Mouse (Mus musculus) embryonic facial prominence, embryonic 10.5 days (tissue): ENCODE data around the gene Map7. TPM values are rescaled to one million over a fixed set of nuclear protein-coding genes. Genes with fewer than 3 reads are reported as not detected.

Source experiments
- DNase-seq: peaks from one replicate; pipeline ENCODE4 v3.0.0-alpha.2; 2017; ENCODE audit warnings: low spot score
- H3K27ac ChIP-seq: fragments of 300-500 bp; sonication (generic); replicated peaks from 2 replicates; pipeline ENCODE4 v1.5.1; 2016; ENCODE audit warnings: mild to moderate bottlenecking
- H3K27me3 ChIP-seq: fragments of 300-500 bp; sonication (generic); replicated peaks from 2 replicates; pipeline ENCODE4 v1.6.1; 2016; ENCODE audit warnings: low read depth, mild to moderate bottlenecking; ENCODE audit not compliant: poor library complexity, severe bottlenecking
- H3K36me3 ChIP-seq: fragments of 300-500 bp; sonication (generic); replicated peaks from 2 replicates; pipeline ENCODE4 v1.6.1; 2016; ENCODE audit warnings: mild to moderate bottlenecking, moderate library complexity
- H3K4me1 ChIP-seq: fragments of 300-500 bp; sonication (generic); 2 replicates; pipeline ENCODE4 v1.6.1; 2016
- H3K4me3 ChIP-seq: fragments of 300-500 bp; sonication (generic); 2 replicates; pipeline ENCODE4 v1.5.1; 2016; ENCODE audit warnings: mild to moderate bottlenecking, moderate library complexity
- H3K9me3 ChIP-seq: fragments of 300-500 bp; sonication (generic); 2 replicates; pipeline ENCODE4 v1.6.1; 2016; ENCODE audit warnings: mild to moderate bottlenecking
- WGBS: fragments of 180-500 bp; shearing (Covaris S2); methylation state at CpG from one replicate; pipeline ENCODE4 v1.1.7; 2016; 5-methylcytosine and 5-hydroxymethylcytosine counted together
- polyA plus RNA-seq: library from polyadenylated mRNA; unstranded; fragments of >200 nt; fragmentation: Nextera tagmentation; extraction: Ambion mirVana; gene quantifications from 2 replicates; pipeline ENCODE4 v1.2.1, GENCODE M21; 2016

Map7 gene
- polyA plus RNA-seq, 1 experiment from 2014 or later, result 6.6 TPM

DNA sequence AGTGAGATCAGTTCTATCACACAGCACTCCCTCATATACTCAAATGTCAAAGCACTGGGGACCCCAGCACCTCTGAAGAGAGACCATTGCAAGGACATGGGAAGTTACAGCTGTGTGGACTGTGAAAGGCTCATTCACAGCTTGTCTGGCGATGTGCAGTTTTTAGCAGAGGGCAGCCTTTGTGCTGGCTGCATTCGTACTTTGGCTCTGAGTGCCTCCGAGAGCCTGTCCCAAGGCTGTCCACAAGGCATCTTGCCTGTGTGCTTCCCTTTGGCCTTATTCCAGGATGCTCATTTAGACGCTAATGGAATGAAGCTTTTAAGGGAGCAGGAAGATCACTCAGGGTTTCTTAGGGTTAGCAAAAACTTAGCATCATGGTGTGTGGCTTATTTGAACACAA is 78.5 kb downstream of the Map7 start:
- Histone ChIP-seq H3K27ac (no peak overlapping the region), H3K4me3 (no peak overlapping the region), H3K27me3 (no peaks in the 10 kb centered on the region), H3K9me3 (no peaks in the 10 kb centered on the region), H3K36me3 (no peaks in the 10 kb centered on the region), H3K4me1 (no peaks in the 10 kb centered on the region)
- no peak for DNase-seq
- WGBS, result 66% methylated on average over 4 of the region's 4 CpGs

DNA sequence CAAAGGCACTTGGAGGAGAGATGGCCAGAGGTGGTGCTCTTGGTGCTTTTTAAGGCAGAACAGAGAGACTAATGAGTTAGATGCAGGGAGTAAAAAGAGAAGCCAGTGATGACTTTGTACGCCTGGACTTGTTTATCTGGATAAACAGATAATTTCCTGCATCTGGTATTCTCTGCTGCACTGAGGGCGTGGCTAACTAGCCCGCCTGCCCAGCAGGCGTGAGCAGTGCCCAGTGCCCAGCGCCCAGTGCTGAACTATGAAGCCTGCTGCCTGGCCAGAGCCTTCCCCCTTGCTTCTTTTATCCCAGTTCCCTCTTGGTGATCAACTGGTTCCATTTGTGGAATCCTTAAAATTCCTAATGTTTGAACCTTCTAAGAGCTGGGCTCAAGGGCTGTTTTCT is 81.8 kb downstream of the Map7 start:
- Histone ChIP-seq H3K27ac (no peak overlapping the region), H3K4me3 (no peak overlapping the region), H3K27me3 (no peaks in the 10 kb centered on the region), H3K4me1 (peaks cover 5% of the 10 kb centered on the region; the same call in 1 of the 2 replicates), H3K9me3 (no peaks in the 10 kb centered on the region), H3K36me3 (no peaks in the 10 kb centered on the region)
- no peak for DNase-seq
- 79% methylated on average over 5 of the region's 5 CpGs for WGBS

DNA sequence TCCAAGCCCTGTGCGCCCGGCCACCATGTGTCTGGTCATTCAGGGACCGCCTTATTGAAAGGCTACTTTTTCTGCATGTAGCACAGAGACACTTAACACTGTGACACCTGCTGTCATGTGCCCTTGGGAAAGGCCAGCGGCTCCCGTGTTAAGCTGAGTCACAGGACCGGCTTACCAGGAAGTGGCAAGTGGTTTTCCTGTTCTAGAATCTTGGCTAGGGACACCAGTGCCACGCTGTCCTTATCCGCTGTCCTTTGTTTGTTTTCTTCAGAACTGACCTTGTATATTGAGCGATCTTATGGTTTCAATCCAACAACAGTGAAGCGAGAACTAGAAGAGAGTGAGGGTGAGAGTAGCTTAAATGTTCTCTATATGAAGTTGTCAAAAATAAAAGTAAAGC is 85.2 kb downstream of the Map7 start:
- Histone ChIP-seq H3K4me1 (peaks cover 5% of the 10 kb centered on the region; the same call in 1 of the 2 replicates), H3K27ac (no peak overlapping the region), H3K4me3 (no peak overlapping the region), H3K36me3 (no peaks in the 10 kb centered on the region), H3K9me3 (no peaks in the 10 kb centered on the region), H3K27me3 (no peaks in the 10 kb centered on the region)
- DNase-seq, result no peak
- 93% methylated on average over 10 of the region's 10 CpGs for WGBS

DNA sequence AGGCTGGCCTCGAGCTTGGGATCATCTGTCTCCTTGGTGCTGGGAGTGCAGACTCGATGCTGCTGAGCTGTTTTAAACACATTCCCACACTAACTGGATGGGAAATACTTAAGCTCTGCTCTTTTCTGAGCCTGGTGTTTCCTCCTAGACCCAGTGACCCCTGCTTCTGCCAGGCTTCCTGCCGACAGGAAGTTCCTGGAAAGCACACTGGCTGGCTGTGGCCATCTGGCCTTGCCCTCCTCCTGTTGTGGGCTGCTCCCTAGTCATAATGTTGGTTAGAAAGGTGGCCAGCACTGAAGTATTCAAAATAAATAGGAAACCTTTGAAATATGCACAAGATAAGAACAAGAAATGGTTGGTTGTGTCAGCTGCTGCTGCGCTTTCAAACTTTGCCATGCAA is 86.2 kb downstream of the Map7 start:
- H3K36me3 ChIP-seq, result no peaks in the 10 kb centered on the region
- 60% methylated on average over 4 of the region's 4 CpGs for WGBS
- H3K4me1 ChIP-seq, result peaks cover 5% of the 10 kb centered on the region; the same call in 1 of the 2 replicates
- peak; percentile 23 for DNase-seq
- H3K27ac ChIP-seq, result no peak overlapping the region
- no peaks in the 10 kb centered on the region for H3K9me3 ChIP-seq
- H3K4me3 ChIP-seq, result no peak overlapping the region
- no peaks in the 10 kb centered on the region for H3K27me3 ChIP-seq

DNA sequence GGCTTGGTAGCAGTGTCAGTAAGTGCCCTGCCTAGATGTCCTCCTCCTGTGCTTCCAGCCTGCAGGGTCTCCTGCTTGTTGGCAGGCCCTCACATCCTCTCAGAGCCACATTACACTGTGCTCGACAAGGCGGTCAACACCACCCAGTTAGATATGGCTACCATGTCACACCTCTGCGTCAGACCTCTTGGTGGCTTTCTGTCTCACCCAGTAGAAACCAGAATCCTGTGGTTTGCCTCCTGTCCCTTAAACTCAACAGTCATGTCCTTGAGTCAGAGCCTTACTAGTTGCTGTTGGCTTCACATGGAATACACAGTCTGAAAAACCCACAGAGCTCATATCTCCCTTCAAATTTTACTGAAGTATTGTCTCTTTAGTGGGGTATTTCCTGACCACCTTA is 87.4 kb downstream of the Map7 start:
- no peaks in the 10 kb centered on the region for H3K27me3 ChIP-seq
- 92% methylated on average over 3 of the region's 3 CpGs for WGBS
- peaks cover 5% of the 10 kb centered on the region; the same call in 1 of the 2 replicates for H3K4me1 ChIP-seq
- H3K36me3 ChIP-seq, result no peaks in the 10 kb centered on the region
- H3K27ac ChIP-seq, result no peak overlapping the region
- H3K4me3 ChIP-seq, result no peak overlapping the region
- no peak for DNase-seq
- H3K9me3 ChIP-seq, result no peaks in the 10 kb centered on the region

DNA sequence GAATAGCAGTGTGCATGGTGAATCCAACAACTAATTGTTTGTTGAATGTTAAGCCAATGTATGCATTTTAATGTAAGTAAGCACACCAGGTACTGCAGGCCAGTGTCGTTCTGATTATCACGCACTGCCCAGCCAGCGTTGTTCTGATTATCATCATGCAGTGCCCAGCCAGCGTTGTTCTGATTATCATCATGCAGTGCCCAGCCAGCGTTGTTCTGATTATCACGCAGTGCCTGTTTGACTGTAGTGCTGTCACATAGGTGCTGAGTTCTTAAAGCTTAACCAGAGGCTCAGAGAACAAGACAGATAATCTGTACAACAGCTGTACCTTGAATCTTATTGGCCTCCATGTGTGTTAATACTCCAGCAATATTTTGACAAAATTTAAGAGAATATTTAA is 88.0 kb downstream of the Map7 start:
- no peak for DNase-seq
- no peaks in the 10 kb centered on the region for H3K27me3 ChIP-seq
- H3K4me1 ChIP-seq, result peaks cover 5% of the 10 kb centered on the region; the same call in 1 of the 2 replicates
- WGBS, result 93% methylated on average over 6 of the region's 6 CpGs
- no peak overlapping the region for H3K27ac ChIP-seq
- H3K36me3 ChIP-seq, result no peaks in the 10 kb centered on the region
- H3K4me3 ChIP-seq, result no peak overlapping the region
- no peaks in the 10 kb centered on the region for H3K9me3 ChIP-seq

DNA sequence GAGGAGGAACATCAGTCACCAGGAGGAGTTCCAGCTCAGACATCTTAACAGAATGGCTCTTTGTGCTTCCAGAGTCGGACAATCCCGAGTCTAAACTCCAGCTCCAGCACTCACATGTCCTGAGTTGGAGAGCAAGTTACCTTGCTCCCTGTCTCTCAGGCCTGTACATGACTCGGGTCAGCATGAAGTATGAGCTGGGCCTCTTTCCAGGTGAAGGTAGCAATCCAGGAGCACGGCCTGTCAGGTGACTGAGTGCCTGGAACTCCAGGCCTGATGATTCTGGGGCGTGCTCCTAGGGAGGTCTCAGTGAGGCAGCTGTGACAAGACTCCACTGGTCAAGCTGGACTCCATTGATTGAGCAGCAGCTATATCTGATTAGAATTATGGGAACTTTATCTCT is 90.0 kb downstream of the Map7 start:
- H3K9me3 ChIP-seq, result no peaks in the 10 kb centered on the region
- H3K27me3 ChIP-seq, result no peaks in the 10 kb centered on the region
- 81% methylated on average over 5 of the region's 5 CpGs for whole genome bisulfite sequencing
- H3K27ac ChIP-seq, result no peak overlapping the region; the same call in 1 of the 2 replicates
- H3K36me3 ChIP-seq, result no peaks in the 10 kb centered on the region
- H3K4me1 ChIP-seq, result peaks cover 5% of the 10 kb centered on the region; the same call in 1 of the 2 replicates
- no peak overlapping the region for H3K4me3 ChIP-seq
- no peak for DNase-seq

DNA sequence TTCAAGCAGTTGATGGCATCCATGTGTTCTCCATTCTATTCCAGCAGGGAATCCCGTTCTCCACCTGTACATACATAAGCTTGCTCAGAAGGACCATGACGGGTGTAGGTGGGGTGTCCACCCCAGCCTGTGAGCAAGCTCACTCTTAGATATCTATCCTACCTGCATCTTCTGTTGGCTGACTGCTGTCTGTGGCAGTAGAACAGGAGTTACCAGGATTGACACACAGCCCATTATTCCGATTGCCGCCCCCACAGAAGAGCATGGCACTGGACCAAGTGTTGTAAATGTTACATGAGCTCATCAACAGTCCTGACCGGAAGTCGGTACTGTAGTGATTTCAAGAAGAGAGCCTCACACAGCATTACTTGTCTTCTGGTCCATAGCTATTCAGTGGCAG is 92.6 kb downstream of the Map7 start:
- Histone ChIP-seq H3K4me3 (no peak overlapping the region), H3K36me3 (no peaks in the 10 kb centered on the region), H3K9me3 (no peaks in the 10 kb centered on the region), H3K27me3 (no peaks in the 10 kb centered on the region), H3K4me1 (no peaks in the 10 kb centered on the region), H3K27ac (no peak overlapping the region)
- no peak for DNase-seq
- WGBS, result 93% methylated on average over 6 of the region's 6 CpGs

DNA sequence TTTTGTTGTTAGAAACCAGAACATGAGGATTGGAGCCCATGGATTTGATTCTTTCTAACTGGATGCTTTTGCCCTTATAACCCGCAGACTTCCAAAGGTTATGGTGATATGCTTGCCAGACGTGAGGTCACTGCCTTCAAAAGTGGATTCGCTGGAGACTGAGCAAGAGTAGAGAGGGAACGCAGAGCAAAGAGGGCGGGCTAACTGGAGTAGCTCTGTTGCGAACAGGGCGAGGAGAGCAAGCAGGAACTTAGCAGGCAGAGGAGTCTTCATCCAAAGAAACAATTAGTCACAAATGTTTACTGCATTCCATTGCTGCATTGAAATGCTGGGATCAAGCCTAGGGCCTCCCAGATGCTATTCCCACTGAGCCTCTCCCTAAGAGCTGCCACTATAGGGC is 95.0 kb downstream of the Map7 start:
- WGBS, result 76% methylated on average over 7 of the region's 7 CpGs
- DNase-seq, result no peak
- Histone ChIP-seq H3K27ac (no peak overlapping the region), H3K27me3 (no peaks in the 10 kb centered on the region), H3K4me3 (no peak overlapping the region), H3K4me1 (no peaks in the 10 kb centered on the region), H3K36me3 (no peaks in the 10 kb centered on the region), H3K9me3 (no peaks in the 10 kb centered on the region)

DNA sequence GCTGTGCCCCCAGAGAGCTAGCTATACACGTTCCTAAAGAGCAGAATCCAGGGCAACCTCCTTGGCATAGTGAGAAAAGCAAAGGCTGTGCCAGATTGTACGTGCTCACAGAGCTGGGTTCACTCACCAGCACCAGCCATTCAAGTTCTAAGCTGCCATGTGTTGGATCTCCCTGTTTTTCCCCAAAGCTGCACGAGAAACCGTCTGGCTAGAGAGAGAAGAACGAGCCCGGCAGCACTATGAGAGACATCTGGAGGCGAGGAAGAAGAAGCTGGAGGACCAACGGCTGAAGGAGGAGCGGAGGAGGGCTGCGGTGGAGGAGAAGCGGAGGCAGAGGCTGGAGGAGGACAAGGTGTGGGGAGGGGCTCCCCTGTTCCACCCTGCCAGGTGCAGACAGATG is 96.8 kb downstream of the Map7 start:
- no peaks in the 10 kb centered on the region for H3K36me3 ChIP-seq
- no peak for DNase-seq
- no peak overlapping the region for H3K4me3 ChIP-seq
- no peaks in the 10 kb centered on the region for H3K27me3 ChIP-seq
- no peaks in the 10 kb centered on the region for H3K9me3 ChIP-seq
- WGBS, result 91% methylated on average over 11 of the region's 11 CpGs
- H3K4me1 ChIP-seq, result peaks cover 3% of the 10 kb centered on the region
- H3K27ac ChIP-seq, result no peak overlapping the region

DNA sequence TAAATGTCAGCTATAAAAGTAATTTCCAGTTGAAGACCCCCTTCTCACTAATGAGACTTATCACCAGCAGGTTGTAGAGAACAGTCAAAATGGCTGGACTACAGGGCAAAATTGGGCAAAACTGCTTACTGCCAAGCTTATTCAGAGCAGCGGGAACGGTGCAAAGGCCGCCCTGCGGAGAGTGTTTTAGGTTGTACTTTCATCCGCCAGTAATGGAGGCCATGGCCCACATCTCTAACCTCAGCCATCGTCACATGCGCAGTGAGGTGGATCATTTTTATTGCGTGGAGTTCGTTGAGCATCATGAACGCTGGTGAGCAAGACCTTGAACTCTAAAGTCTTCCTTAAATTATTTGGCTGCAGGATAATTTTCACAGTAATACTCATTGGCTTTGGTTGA is 100.8 kb downstream of the Map7 start:
- Histone ChIP-seq H3K27me3 (no peaks in the 10 kb centered on the region), H3K4me1 (peaks cover 8% of the 10 kb centered on the region), H3K27ac (no peak overlapping the region), H3K9me3 (no peaks in the 10 kb centered on the region), H3K36me3 (no peaks in the 10 kb centered on the region), H3K4me3 (no peak overlapping the region)
- no peak for DNase-seq
- WGBS, result 95% methylated on average over 10 of the region's 10 CpGs

DNA sequence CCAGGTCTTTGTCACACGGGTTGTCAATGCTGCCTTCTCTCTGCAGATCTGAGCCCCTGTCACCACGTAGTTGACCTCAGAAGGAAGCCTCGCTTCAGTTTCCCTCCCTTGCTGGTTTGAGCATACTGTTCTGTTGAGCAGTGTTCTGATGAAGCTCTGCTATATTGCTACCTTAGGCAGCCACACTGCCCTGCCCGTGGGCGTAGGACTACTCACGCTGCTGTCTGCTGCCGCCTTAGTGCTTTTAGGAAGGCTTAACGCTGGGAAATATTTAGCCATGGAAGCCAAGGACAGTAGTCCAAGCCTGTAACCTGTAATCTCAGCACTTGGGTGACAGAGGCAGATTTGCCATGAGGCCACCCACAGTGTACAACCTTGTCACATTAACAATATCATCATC is 107.3 kb downstream of the Map7 start:
- Histone ChIP-seq H3K27me3 (no peaks in the 10 kb centered on the region), H3K27ac (no peak overlapping the region), H3K4me3 (no peak overlapping the region), H3K36me3 (no peaks in the 10 kb centered on the region), H3K9me3 (no peaks in the 10 kb centered on the region), H3K4me1 (no peaks in the 10 kb centered on the region)
- no peak for DNase-seq
- 89% methylated on average over 8 of the region's 8 CpGs for WGBS

DNA sequence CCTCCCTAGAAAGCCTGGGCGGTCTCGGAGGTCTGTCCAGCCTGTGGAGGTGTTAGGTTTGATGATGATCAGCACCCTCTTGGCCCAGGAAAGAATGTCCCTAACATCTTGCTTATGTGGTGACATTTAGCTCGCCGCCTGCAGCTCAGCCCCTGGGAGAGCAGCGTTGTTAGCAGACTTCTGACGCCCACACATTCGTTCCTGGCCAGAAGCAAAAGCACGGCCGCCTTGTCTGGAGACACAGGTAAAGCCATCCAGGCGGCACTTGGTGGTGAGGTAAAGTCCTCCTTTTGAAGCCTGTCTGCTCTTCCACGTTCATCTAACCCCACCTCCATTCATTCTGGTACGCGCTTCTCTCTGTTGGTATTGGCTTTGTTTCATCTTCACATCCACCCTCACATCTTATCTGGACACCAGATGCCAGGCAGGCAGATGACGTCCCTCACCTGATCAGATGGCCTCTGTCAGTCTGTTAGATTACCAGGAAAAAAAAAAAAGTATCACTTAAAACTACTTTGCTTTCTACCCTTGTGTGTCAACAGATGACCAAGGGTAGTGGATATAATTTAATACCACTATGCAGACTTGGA is 108.9 kb downstream of the Map7 start:
- no peak for DNase-seq
- WGBS, result 93% methylated on average over 14 of the region's 14 CpGs
- Histone ChIP-seq H3K4me3 (no peak overlapping the region), H3K36me3 (no peaks in the 10 kb centered on the region), H3K9me3 (no peaks in the 10 kb centered on the region), H3K27ac (no peak overlapping the region), H3K4me1 (no peaks in the 10 kb centered on the region), H3K27me3 (no peaks in the 10 kb centered on the region)
